Mouse (Mus musculus): ENCODE data around the gene Mrpl4. TPM values are rescaled to one million over a fixed set of nuclear protein-coding genes. Genes with fewer than 3 reads are reported as not detected.
"Not testable (repeated sequence)": the region's sequence is repeated elsewhere in the genome, so short reads cannot be mapped to it uniquely, and the experiment has no call there.

The Mrpl4 gene
- total RNA-seq, 2 experiments from 2014 or later, result 103 to 104 TPM

DNA sequence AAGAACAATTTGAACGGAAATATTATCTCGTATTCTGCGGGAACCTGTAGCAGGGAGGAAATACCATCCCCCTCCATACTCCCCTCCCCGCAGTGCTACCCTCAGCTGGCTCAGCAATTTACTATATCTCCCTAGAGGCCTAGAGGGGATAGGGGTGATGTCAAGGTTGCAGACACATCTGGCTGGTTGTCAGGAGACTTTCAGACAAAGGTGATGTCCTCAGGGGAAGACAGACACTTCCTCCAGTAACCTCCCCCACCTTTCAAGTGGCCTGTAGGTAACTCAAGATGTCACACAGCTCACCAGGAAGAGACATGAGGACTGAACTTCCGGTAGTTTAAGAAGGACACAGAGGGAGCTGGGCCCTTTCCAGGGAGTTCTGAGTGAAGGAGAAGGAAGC is 19.4 kb upstream of the Mrpl4 start:
- intact Hi-C loops (cut with DNase I), result no loop called here
- no peak for DNase-seq

DNA sequence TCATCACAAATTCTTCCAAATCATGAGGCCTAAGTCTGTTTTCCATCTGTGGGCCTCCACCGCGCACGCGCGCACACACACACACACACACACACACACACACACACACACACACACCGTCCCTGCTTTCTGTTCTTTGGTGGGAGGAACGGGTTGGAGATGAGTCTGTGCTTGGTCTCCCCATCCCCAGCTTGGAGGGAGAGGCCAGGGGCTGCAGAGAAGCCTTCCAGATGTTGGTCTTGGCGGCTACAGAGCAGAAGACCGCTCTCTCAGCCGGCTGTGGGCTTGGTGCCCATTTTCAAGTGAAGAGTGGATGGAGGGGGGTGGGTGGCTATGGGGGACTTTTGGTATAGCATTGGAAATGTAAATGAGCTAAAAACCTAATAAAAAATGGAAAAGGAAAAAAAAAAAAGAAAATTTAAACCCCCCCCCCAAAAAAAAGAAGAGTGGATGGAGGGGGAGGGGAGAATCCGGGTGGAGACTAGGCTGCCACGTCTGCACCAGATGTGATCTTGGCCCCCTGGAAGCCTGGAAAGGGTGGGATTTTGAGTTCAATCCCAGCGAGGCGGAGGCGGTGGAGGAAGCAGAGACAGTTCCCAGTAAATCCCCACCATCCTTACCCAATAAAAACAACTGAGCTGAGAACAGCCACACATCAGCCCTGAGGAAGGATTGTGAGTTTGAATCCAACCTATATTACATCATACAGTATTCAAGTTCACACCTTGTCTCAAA is 15.4 kb upstream of the Mrpl4 start:
- peak; percentile 73 to 77 for DNase-seq
- intact Hi-C loops (cut with DNase I), result no loop called here

DNA sequence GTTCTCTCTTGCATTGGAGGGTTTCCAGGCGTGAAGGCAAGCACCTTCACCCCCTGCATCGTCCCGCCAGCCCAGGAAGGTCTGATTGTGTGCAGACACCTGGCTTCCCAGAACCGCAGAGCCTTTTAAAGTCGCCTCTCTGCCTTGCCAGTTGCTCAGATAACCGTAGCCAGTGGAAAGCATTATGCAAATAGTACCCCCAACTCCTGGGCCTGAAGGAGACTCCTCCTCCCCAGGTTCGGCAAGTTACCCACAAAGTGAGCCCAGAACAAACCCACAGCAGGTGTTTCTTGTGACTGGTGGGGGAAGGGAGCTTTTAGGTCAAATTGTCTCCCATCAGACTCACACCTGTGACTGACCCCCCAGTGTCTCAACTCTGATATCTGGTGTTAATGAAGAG is 14.6 kb upstream of the Mrpl4 start:
- intact Hi-C loops (cut with DNase I), result no loop called here
- no peak for DNase-seq

GRCm38 (mm10) chr9:20990861-20991260 is 11.7 kb upstream of the Mrpl4 start:
- intact Hi-C loops (cut with DNase I), result no loop called here
- peak in 1 of 2 experiments; percentile 35 for DNase-seq

- intact Hi-C loops (cut with DNase I), result no loop called here
- no peak for DNase-seq
Observed at GRCm38 (mm10) chr9:20991587-20991986, 11.0 kb upstream of the Mrpl4 start.

DNA sequence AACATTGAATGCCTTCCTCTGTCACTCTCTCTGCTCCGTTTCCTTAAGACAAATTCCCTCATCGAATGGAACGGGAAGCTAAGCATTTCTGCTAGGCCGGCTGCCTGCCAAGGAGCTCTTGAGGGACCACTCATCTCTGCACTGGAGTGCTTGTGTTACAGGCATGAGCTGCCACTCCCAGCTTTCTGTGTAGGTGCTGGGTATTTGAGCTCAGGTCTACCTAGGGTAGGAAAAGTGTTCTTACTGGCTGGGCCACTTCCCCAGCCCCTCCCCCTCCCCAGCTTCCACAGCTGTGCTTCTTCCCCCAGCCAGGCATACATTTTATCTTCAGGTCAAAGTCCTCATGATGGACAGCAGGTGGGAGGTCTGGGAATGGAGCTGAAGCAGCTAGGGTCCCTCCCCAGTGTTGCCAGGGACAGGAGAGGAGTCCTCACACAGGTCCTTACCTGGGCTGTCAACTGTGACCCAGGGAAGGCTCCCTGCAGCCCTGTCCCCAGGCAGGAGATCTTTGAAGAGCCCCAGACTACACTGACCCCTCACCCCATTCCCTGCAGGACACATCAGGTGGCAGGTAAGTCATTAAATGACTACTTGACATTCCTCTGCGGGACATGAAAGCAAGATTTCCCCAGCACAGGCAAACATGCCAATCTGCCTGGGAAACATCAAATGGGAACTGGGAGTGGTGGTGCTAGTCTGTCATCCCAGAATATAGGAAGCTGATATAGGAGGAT is 9.2 kb upstream of the Mrpl4 start:
- intact Hi-C loops (cut with DNase I), result no loop called here

DNA sequence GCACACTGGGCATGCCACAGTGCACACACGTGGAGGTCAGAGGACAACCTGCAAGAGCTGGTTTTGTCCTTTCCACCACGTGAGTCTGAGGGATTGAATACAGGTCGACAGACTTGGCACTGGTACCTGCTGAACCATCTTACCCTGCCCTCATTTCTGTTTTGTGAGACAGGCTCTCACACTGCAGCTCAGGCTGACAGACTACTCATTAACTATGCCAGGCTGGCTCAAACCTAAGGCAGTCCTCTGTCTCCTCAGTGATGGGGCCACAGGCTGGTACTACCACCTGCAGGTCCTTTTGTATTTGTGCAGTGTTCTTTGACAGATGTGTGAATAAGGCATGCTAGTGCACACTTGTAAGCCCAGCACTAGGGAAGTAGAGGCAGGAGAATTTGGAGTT is 7.5 kb upstream of the Mrpl4 start:
- DNase-seq, result no peak
- intact Hi-C loops (cut with DNase I), result loop anchor here (5.0 kb wide), 1 partner anchor 78 kb away; no protein-coding TSS in a partner anchor

More for the DNA sequence above, 9.2 kb upstream of the Mrpl4 start:
- no peak for DNase-seq

GRCm38 (mm10) chr9:20997065-20997464 is 5.5 kb upstream of the Mrpl4 start:
- intact Hi-C loops (cut with DNase I), result loop anchor here (5.0 kb wide), 1 partner anchor 80 kb away; no protein-coding TSS in a partner anchor
- DNase-seq, result no peak

DNA sequence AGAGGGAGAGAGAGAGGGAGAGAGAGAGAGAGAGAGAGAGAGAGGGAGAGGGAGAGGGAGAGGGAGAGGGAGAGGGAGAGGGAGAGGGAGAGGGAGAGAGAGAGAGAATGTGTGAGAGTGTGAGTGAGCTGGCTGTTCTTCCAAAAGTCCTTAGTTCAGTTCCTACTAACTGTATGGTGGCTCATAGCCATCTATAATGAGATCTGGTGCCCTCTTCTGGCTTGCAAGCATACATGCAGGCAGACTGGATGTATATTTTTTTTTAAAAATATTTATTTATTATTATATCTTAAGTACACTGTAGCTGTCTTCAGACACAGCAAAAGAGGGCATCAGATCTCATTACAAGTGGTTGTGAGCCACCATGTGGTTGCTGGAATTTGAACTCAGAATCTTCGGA is 4.2 kb upstream of the Mrpl4 start:
- intact Hi-C loops (cut with DNase I), result loop anchor here (5.0 kb wide), 1 partner anchor 81 kb away; no protein-coding TSS in a partner anchor
- DNase-seq, result not testable (repeated sequence)

DNA sequence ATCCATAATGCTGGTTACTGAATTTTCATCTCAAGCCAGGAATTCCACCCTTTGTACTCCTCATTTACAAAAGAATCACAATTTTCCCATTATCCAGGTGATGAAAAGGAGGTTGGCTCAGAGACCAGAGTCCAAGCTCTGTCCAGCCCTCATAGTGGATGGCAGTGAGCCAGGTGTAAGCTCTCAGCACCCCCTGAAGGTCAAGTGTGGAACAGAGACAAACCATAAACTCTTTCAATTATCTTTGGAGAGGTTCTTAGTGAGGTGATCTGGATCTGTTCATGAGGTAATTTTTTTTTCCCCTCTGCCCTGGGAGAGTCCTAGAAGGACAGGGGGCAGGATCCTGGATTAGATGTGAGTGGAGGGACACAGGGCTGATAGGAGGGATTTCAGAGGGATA is 1.7 kb upstream of the Mrpl4 start:
- intact Hi-C loops (cut with DNase I), result loop anchor here (1.0 to 2.0 kb wide), 2 partner anchors 24 to 100 kb away; no protein-coding TSS in a partner anchor
- peak; percentile 40 to 52 for DNase-seq

DNA sequence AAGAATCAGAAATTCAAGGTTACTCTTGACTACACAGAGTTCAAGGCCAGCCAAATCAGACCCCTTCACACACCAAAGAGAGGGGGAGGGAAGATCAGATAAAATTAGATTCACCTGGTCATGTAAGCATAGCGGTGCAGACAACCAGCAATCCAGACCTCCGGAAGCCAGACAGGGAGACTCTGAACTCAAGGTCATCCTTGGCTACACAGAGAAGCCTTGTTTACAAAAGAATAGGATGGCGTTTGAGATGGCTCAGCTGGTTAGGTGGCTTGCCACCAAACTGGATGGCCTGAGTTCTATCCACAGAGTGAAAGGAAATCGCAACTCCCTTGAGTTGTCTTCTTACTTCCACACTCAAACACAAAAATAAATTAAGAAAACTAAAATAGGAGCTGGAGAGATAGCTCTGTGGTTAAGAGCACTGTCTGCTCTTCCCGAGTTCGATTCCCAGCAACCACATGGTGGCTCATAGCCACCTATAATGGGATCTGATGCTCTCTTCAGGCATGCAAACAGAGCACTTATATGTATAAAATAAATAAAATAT is 812 bp upstream of the Mrpl4 start:
- peak in 1 of 2 experiments; percentile 36 for DNase-seq
- intact Hi-C loops (cut with DNase I), result loop anchor here (2.0 kb wide), 3 partner anchors 27 to 101 kb away; partner anchors contain the start of gene Icam4

- intact Hi-C loops (cut with DNase I), result loop anchor here (2.0 kb wide), 2 partner anchors 27 to 49 kb away; partner anchors contain the start of gene Icam4
- DNase-seq, result no peak
Observed at GRCm38 (mm10) chr9:21002270-21002626, 290 bp upstream of the Mrpl4 start.

DNA sequence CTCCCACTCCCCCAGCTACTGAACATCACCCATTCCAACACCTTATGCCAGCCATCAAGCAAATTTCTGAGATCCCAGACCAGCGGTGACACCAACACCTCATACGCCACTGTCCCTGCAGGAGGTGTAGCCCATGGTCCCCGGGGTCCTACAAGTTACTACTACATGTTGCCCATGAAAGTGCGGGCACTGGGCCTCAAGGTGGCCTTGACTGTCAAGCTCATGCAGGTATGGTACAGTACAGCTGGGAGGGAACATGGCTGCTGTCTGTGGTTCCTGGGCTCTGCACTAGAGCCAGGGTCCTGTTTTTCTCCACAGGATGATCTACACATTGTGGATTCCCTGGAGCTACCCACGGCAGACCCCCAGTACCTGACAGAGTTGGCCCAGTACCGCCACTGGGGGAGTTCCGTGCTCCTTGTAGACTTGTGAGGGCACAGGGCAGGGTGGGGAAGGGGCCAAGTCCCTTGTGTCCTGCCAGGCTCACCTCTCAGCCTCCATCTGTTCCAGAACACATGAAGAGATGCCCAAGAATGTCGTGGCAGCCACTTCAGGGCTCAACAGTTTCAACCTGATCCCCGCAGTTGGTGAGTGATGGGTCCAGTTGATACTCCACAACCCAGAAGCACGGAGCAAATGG is 4.9 kb downstream of the Mrpl4 start:
- intact Hi-C loops (cut with DNase I), result no loop called here
- DNase-seq, result no peak

DNA sequence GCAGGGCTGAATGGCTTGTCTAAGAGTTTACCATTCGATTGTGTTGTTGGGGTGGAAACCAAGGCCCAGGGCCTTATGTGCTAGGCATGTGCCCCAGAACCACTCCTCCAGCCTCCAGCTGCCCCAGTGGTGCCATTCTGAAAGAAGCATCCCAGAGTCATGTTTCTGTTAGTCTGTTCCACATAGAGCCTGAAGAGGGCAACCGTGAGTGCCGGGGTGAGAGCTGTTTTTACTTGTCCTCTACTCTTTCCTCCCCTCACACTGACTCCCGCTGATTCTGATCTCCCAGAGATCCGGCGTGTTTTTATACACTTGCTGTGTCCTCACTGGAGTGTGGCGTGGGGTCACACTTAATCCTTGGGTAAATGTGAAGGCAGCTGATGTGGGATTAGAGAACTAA is 5.5 kb downstream of the Mrpl4 start:
- DNase-seq, result no peak
- intact Hi-C loops (cut with DNase I), result no loop called here

GRCm38 (mm10) chr9:21010362-21010761 is 7.8 kb downstream of the Mrpl4 start:
- intact Hi-C loops (cut with DNase I), result no loop called here
- DNase-seq, result no peak

DNA sequence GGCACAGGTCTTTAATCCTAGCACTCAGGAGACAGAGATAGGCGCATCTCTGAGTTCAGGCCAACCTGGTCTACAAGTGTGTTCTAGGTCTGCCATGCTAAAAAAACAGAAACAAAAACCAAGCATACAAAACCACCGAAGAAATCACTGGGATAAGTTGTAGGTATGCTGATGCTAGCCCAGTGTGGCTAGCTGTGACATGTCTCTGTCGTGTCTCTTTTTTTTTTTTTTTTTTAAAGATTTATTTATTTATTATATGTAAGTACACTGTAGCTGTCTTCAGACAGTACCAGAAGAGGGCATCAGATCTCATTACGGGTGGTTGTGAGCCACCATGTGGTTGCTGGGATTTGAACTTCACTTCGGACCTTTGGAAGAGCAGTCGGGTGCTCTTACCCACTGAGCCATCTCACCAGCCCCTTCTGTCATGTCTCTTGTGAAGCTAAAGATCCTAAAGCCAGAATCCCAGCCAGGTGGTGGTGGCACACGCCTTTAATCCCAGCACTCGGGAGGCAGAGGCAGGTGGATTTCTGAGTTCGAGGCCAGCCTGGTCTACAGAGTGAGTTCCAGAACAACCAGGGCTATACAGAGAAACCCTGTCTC is 8.5 kb downstream of the Mrpl4 start:
- intact Hi-C loops (cut with DNase I); DNase-seq: not testable (repeated sequence)

GRCm38 (mm10) chr9:21011846-21012312 is 9.3 kb downstream of the Mrpl4 start:
- intact Hi-C loops (cut with DNase I), result no loop called here
- peak; percentile 42 to 62 for DNase-seq

DNA sequence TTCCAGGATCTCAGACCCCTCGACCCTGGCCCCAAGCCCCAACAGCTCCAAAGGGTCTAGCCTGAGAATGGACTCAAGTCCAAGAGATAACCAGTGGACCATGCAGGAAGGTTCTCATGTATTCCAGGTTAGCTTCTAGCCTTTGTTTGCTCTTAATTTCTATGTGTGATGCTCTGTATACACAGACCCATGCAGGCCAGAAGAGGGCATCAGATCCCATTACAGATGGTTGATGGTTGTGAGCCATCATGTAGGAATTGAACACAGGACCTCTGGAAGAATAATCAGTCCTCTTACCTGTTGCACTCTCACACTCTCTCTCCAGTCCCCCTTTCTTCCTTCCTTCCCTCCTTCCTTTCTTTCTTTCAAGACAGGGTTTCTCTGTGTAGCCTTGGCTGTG is 9.8 kb downstream of the Mrpl4 start:
- intact Hi-C loops (cut with DNase I), result no loop called here
- DNase-seq, result no peak

- peak; percentile 70 to 77 for DNase-seq
- intact Hi-C loops (cut with DNase I), result no loop called here
Observed at GRCm38 (mm10) chr9:21014691-21015570, 12.4 kb downstream of the Mrpl4 start.

Data from heart, postnatal 10 days (tissue).